Mouse (Mus musculus): ENCODE data around the gene Rab33a. TPM values are rescaled to one million over a fixed set of nuclear protein-coding genes. Genes with fewer than 3 reads are reported as not detected.
A peak's percentile ranks its signal among the peaks of the same experiment; 100 is the strongest.

Rab33a gene
- total and polyA plus RNA-seq, 2 experiments from 2014 or later, result 50.9 to 104 TPM

- TF ChIP-seq CTCF (IDR thresholded peaks at IDR 0.05; ENCODE audit: low read depth), result no peak
- Histone ChIP-seq H3K27ac (ENCODE audit: low read depth, low read length) (peak overlapping the region; percentile 93), H3K4me3 (ENCODE audit: low read depth, low read length) (peak overlapping the region; percentile 50), H3K36me3 (ENCODE audit: insufficient read depth) (no peaks in the 10 kb centered on the region), H3K27me3 (ENCODE audit: insufficient read depth, low read length) (no peaks in the 10 kb centered on the region), H3K9me3 (ENCODE audit: low read length) (no peaks in the 10 kb centered on the region), H3K4me1 (ENCODE audit: insufficient read depth) (0 out of 2 replicates have a peak, but pooled peaks cover 5% of the 10 kb centered on the region), H3K4me2 (ENCODE audit: low read depth) (peak overlapping the region; percentile 71), H3K9ac (peak overlapping the region; percentile 71)
- ATAC-seq (peak; percentile 96), DNase-seq (peak; percentile 91)
- WGBS, result 28% methylated on average over 15 of the region's 15 CpGs
Observed at GRCm38 (mm10) chrX:48518211-48518807, 776 bp upstream of the Rab33a start.

- ATAC-seq, result no peak
- H3K4me1 ChIP-seq (ENCODE audit: insufficient read depth), result 0 out of 2 replicates have a peak, but pooled peaks cover 5% of the 10 kb centered on the region
- H3K27me3 ChIP-seq (ENCODE audit: insufficient read depth, low read length), result no peaks in the 10 kb centered on the region
- peak overlapping the region; percentile 50 for H3K4me3 ChIP-seq (ENCODE audit: low read depth, low read length)
- peak; percentile 38 for DNase-seq
- WGBS, result 24% methylated on average over 20 of the region's 20 CpGs
- peak overlapping the region; percentile 71 for H3K4me2 ChIP-seq (ENCODE audit: low read depth)
- peak overlapping the region; percentile 93 for H3K27ac ChIP-seq (ENCODE audit: low read depth, low read length)
- TF ChIP-seq CTCF (IDR thresholded peaks at IDR 0.05; ENCODE audit: low read depth), result no peak
- peak overlapping the region; percentile 71 for H3K9ac ChIP-seq
- no peaks in the 10 kb centered on the region for H3K9me3 ChIP-seq (ENCODE audit: low read length)
- H3K36me3 ChIP-seq (ENCODE audit: insufficient read depth), result no peaks in the 10 kb centered on the region
Observed at GRCm38 (mm10) chrX:48519549-48520085, 532 bp downstream of the Rab33a start.

GRCm38 (mm10) chrX:48521651-48522050 is 2.6 kb downstream of the Rab33a start:
- Histone ChIP-seq H3K27me3 (ENCODE audit: insufficient read depth, low read length) (no peaks in the 10 kb centered on the region), H3K4me3 (ENCODE audit: low read depth, low read length) (0 out of 2 replicates have a peak overlapping the region, but pooled peaks have one; percentile 50), H3K4me1 (ENCODE audit: insufficient read depth) (0 out of 2 replicates have a peak, but pooled peaks cover 5% of the 10 kb centered on the region), H3K4me2 (ENCODE audit: low read depth) (peak overlapping the region; percentile 71), H3K36me3 (ENCODE audit: insufficient read depth) (no peaks in the 10 kb centered on the region), H3K27ac (ENCODE audit: low read depth, low read length) (no peak overlapping the region), H3K9me3 (ENCODE audit: low read length) (no peaks in the 10 kb centered on the region), H3K9ac (no peak overlapping the region)
- ATAC-seq, result no peak
- TF ChIP-seq CTCF (IDR thresholded peaks at IDR 0.05; ENCODE audit: low read depth), result no peak
- DNase-seq, result no peak
- WGBS, result 71% methylated on average over 3 of the region's 3 CpGs

- no peak for ATAC-seq
- WGBS, result 68% methylated on average over 3 of the region's 3 CpGs
Observed at GRCm38 (mm10) chrX:48523512-48523911, 4.4 kb downstream of the Rab33a start.

GRCm38 (mm10) chrX:48525332-48525731 is 6.2 kb downstream of the Rab33a start:
- ATAC-seq, result no peak
- Histone ChIP-seq H3K4me1 (ENCODE audit: insufficient read depth) (0 out of 2 replicates have a peak, but pooled peaks cover 5% of the 10 kb centered on the region), H3K27me3 (ENCODE audit: insufficient read depth, low read length) (no peaks in the 10 kb centered on the region), H3K4me2 (ENCODE audit: low read depth) (no peak overlapping the region), H3K36me3 (ENCODE audit: insufficient read depth) (no peaks in the 10 kb centered on the region), H3K27ac (ENCODE audit: low read depth, low read length) (no peak overlapping the region), H3K9ac (no peak overlapping the region), H3K4me3 (ENCODE audit: low read depth, low read length) (no peak overlapping the region), H3K9me3 (ENCODE audit: low read length) (no peaks in the 10 kb centered on the region)
- WGBS, result 65% methylated on average over 1 of the region's 1 CpGs
- DNase-seq, result no peak
- no peak for TF ChIP-seq CTCF (IDR thresholded peaks at IDR 0.05; ENCODE audit: low read depth)

More at GRCm38 (mm10) chrX:48523512-48523911, 4.4 kb downstream of the Rab33a start:
- Histone ChIP-seq H3K9me3 (ENCODE audit: low read length) (no peaks in the 10 kb centered on the region), H3K4me2 (ENCODE audit: low read depth) (peak overlapping the region; percentile 31), H3K27ac (ENCODE audit: low read depth, low read length) (no peak overlapping the region), H3K27me3 (ENCODE audit: insufficient read depth, low read length) (no peaks in the 10 kb centered on the region), H3K4me1 (ENCODE audit: insufficient read depth) (0 out of 2 replicates have a peak, but pooled peaks cover 5% of the 10 kb centered on the region), H3K4me3 (ENCODE audit: low read depth, low read length) (no peak overlapping the region), H3K9ac (no peak overlapping the region), H3K36me3 (ENCODE audit: insufficient read depth) (no peaks in the 10 kb centered on the region)
- DNase-seq, result no peak
- TF ChIP-seq CTCF (IDR thresholded peaks at IDR 0.05; ENCODE audit: low read depth), result no peak

- H3K4me2 ChIP-seq (ENCODE audit: low read depth), result no peak overlapping the region
- WGBS, result 68% methylated on average over 8 of the region's 8 CpGs
- no peak overlapping the region for H3K4me3 ChIP-seq (ENCODE audit: low read depth, low read length)
- no peak for TF ChIP-seq CTCF (IDR thresholded peaks at IDR 0.05; ENCODE audit: low read depth)
- DNase-seq (no peak), ATAC-seq (no peak)
- no peaks in the 10 kb centered on the region for H3K9me3 ChIP-seq (ENCODE audit: low read length)
- no peaks in the 10 kb centered on the region for H3K36me3 ChIP-seq (ENCODE audit: insufficient read depth)
- no peak overlapping the region for H3K27ac ChIP-seq (ENCODE audit: low read depth, low read length)
- 0 out of 2 replicates have a peak, but pooled peaks cover 5% of the 10 kb centered on the region for H3K4me1 ChIP-seq (ENCODE audit: insufficient read depth)
- H3K27me3 ChIP-seq (ENCODE audit: insufficient read depth, low read length), result no peaks in the 10 kb centered on the region
- H3K9ac ChIP-seq, result no peak overlapping the region
Observed at GRCm38 (mm10) chrX:48525866-48526265, 6.8 kb downstream of the Rab33a start.

- ATAC-seq, result no peak
- no peak overlapping the region for H3K9ac ChIP-seq
- TF ChIP-seq CTCF (IDR thresholded peaks at IDR 0.05; ENCODE audit: low read depth), result no peak
Observed at GRCm38 (mm10) chrX:48526435-48526834, 7.3 kb downstream of the Rab33a start.

More at GRCm38 (mm10) chrX:48526435-48526834, 7.3 kb downstream of the Rab33a start:
- 0 out of 2 replicates have a peak, but pooled peaks cover 5% of the 10 kb centered on the region for H3K4me1 ChIP-seq (ENCODE audit: insufficient read depth)
- H3K27ac ChIP-seq (ENCODE audit: low read depth, low read length), result no peak overlapping the region
- no peak overlapping the region for H3K4me2 ChIP-seq (ENCODE audit: low read depth)
- no peak overlapping the region for H3K4me3 ChIP-seq (ENCODE audit: low read depth, low read length)
- no peak for DNase-seq
- no peaks in the 10 kb centered on the region for H3K36me3 ChIP-seq (ENCODE audit: insufficient read depth)
- 67% methylated on average over 3 of the region's 3 CpGs for WGBS
- no peaks in the 10 kb centered on the region for H3K27me3 ChIP-seq (ENCODE audit: insufficient read depth, low read length)
- no peaks in the 10 kb centered on the region for H3K9me3 ChIP-seq (ENCODE audit: low read length)

Data from forebrain, postnatal 0 days (tissue).